Mouse (Mus musculus): ENCODE results near the gene Hpgds. TPM values are rescaled to one million over a fixed set of nuclear protein-coding genes. Genes with fewer than 3 reads are reported as not detected.

The Hpgds gene
- polyA plus RNA-seq, 1 experiment from 2014 or later: 0.12 TPM

- no peak for TF ChIP-seq CTCF (IDR thresholded peaks at IDR 0.05)
- POLR2A ChIA-PET: interaction anchor here (0.6 kb wide), 1 partner anchor 429 kb away, joined by 4 read pairs; no protein-coding TSS in a partner anchor
- CTCF ChIA-PET: interaction anchor here (1.4 to 2.7 kb wide), 2 partner anchors 14 to 15 kb away, joined by 3 to 11 read pairs; no protein-coding TSS in a partner anchor
- DNase-seq (ENCODE audit: low read depth, low spot score): peak; percentile 27
- H3K27me3 ChIP-seq: peaks cover 22% of the 10 kb centered on the region
- ATAC-seq: peak; percentile 94
- in situ Hi-C loops (cut with MboI; ENCODE audit: low pct_unique_long_range_greater_than_20kb): no loop called here
Observed at GRCm38 (mm10) chr6:65140082-65140749, 4.5 kb downstream of the Hpgds start.

- ChIA-PET POLR2A (interaction anchor here (0.5 kb wide), 1 partner anchor 11 kb away, joined by 4 read pairs; no protein-coding TSS in a partner anchor), CTCF (interaction anchor here (0.7 to 1.4 kb wide), 3 partner anchors 10 to 315 kb away, joined by 3 to 4 read pairs (median 4); no protein-coding TSS in a partner anchor)
- DNase-seq (ENCODE audit: low read depth, low spot score): no peak
- in situ Hi-C loops (cut with MboI; ENCODE audit: low pct_unique_long_range_greater_than_20kb): loop anchor here (10.0 kb wide), 1 partner anchor 427 kb away; no protein-coding TSS in a partner anchor
- peaks cover 21% of the 10 kb centered on the region for H3K27me3 ChIP-seq
- no peak for ATAC-seq
- TF ChIP-seq CTCF (IDR thresholded peaks at IDR 0.05): no peak
Observed at GRCm38 (mm10) chr6:65138243-65138642, 6.5 kb downstream of the Hpgds start.

GRCm38 (mm10) chr6:65137802-65138201 lies 6.9 kb downstream of the Hpgds start:
- TF ChIP-seq CTCF (IDR thresholded peaks at IDR 0.05): no peak
- DNase-seq (ENCODE audit: low read depth, low spot score): no peak
- ATAC-seq: no peak
- peaks cover 21% of the 10 kb centered on the region for H3K27me3 ChIP-seq
- CTCF ChIA-PET: interaction anchor here (1.2 to 1.4 kb wide), 2 partner anchors 10 to 315 kb away, joined by 4 read pairs; no protein-coding TSS in a partner anchor
- in situ Hi-C loops (cut with MboI; ENCODE audit: low pct_unique_long_range_greater_than_20kb): loop anchor here (10.0 kb wide), 1 partner anchor 427 kb away; no protein-coding TSS in a partner anchor
- POLR2A ChIA-PET: no interaction called here

GRCm38 (mm10) chr6:65132376-65132775 lies 12.3 kb downstream of the Hpgds start:
- CTCF ChIA-PET: interaction anchor here (1.6 kb wide), 1 partner anchor 9 kb away, joined by 4 read pairs; no protein-coding TSS in a partner anchor
- H3K27me3 ChIP-seq: peaks cover 12% of the 10 kb centered on the region
- no peak for DNase-seq (ENCODE audit: low read depth, low spot score)
- ATAC-seq: no peak
- in situ Hi-C loops (cut with MboI; ENCODE audit: low pct_unique_long_range_greater_than_20kb): loop anchor here (10.0 kb wide), 1 partner anchor 432 kb away; no protein-coding TSS in a partner anchor
- POLR2A ChIA-PET: no interaction called here
- no peak for TF ChIP-seq CTCF (IDR thresholded peaks at IDR 0.05)

- CTCF ChIA-PET: interaction anchor here (0.7 to 2.7 kb wide), 5 partner anchors 11 to 443 kb away, joined by 3 to 19 read pairs (median 4); no protein-coding TSS in a partner anchor
- DNase-seq (ENCODE audit: low read depth, low spot score): no peak
- in situ Hi-C loops (cut with MboI; ENCODE audit: low pct_unique_long_range_greater_than_20kb): loop anchor here (5.0 to 10.0 kb wide), 2 partner anchors 326 to 1409 kb away; partner anchors contain the start of gene Mad2l1
- peak; percentile 87 for TF ChIP-seq CTCF (IDR thresholded peaks at IDR 0.05)
- no peak for ATAC-seq
- H3K27me3 ChIP-seq: no peaks in the 10 kb centered on the region
- POLR2A ChIA-PET: no interaction called here
Observed at GRCm38 (mm10) chr6:65126074-65126726, 18.5 kb downstream of the Hpgds start.

GRCm38 (mm10) chr6:65117540-65117939 lies 27.2 kb downstream of the Hpgds start:
- ATAC-seq: peak; percentile 48
- in situ Hi-C loops (cut with MboI; ENCODE audit: low pct_unique_long_range_greater_than_20kb): no loop called here
- DNase-seq (ENCODE audit: low read depth, low spot score): no peak
- no peak for TF ChIP-seq CTCF (IDR thresholded peaks at IDR 0.05)
- H3K27me3 ChIP-seq: no peaks in the 10 kb centered on the region
- ChIA-PET CTCF (no interaction called here), POLR2A (no interaction called here)

- ATAC-seq: no peak
- ChIA-PET POLR2A (no interaction called here), CTCF (no interaction called here)
- no peaks in the 10 kb centered on the region for H3K27me3 ChIP-seq
- in situ Hi-C loops (cut with MboI; ENCODE audit: low pct_unique_long_range_greater_than_20kb): no loop called here
- no peak for TF ChIP-seq CTCF (IDR thresholded peaks at IDR 0.05)
- DNase-seq (ENCODE audit: low read depth, low spot score): no peak
Observed at GRCm38 (mm10) chr6:65114902-65115301, 29.8 kb downstream of the Hpgds start.

- TF ChIP-seq CTCF (IDR thresholded peaks at IDR 0.05): peak; percentile 43
- ATAC-seq: no peak
- in situ Hi-C loops (cut with MboI; ENCODE audit: low pct_unique_long_range_greater_than_20kb): no loop called here
- CTCF ChIA-PET: interaction anchor here (0.7 to 1.3 kb wide), 2 partner anchors 12 to 32 kb away, joined by 3 read pairs; no protein-coding TSS in a partner anchor
- DNase-seq (ENCODE audit: low read depth, low spot score): no peak
- POLR2A ChIA-PET: no interaction called here
- no peaks in the 10 kb centered on the region for H3K27me3 ChIP-seq
Observed at GRCm38 (mm10) chr6:65079139-65079538, 65.6 kb downstream of the Hpgds start.

GRCm38 (mm10) chr6:65075201-65075600 lies 69.5 kb downstream of the Hpgds start:
- ATAC-seq: no peak
- in situ Hi-C loops (cut with MboI; ENCODE audit: low pct_unique_long_range_greater_than_20kb): no loop called here

More at GRCm38 (mm10) chr6:65075201-65075600, 69.5 kb downstream of the Hpgds start:
- no peak for TF ChIP-seq CTCF (IDR thresholded peaks at IDR 0.05)
- H3K27me3 ChIP-seq: no peaks in the 10 kb centered on the region
- DNase-seq (ENCODE audit: low read depth, low spot score): no peak
- POLR2A ChIA-PET: no interaction called here
- CTCF ChIA-PET: interaction anchor here (1.0 to 1.6 kb wide), 3 partner anchors 10 to 20 kb away, joined by 3 to 4 read pairs (median 3); no protein-coding TSS in a partner anchor

Other genes starting within 250 kb of the Hpgds start
- gene Smarcad1, start 102.3 kb downstream of the Hpgds start, polyA plus RNA-seq (2021): 33.2 TPM
- not detected for gene C130060K24Rik, start 236.2 kb upstream of the Hpgds start, polyA plus RNA-seq (2021)